Mouse (Mus musculus) forebrain, embryonic 10.5 days (tissue): ENCODE results near the gene Csn3. TPM values are rescaled to one million over a fixed set of nuclear protein-coding genes. Genes with fewer than 3 reads are reported as not detected.

ENCODE experiments used
- DNase-seq: peaks from one replicate; pipeline ENCODE4 v3.0.0-alpha.2; 2017; ENCODE audit warnings: low spot score; ENCODE audit errors: extremely low spot score
- H3K27ac ChIP-seq: fragments of 300-500 bp; sonication (generic); 2 replicates; pipeline ENCODE4 v1.5.1; 2016; ENCODE audit warnings: mild to moderate bottlenecking
- H3K27me3 ChIP-seq: fragments of 300-500 bp; sonication (generic); 2 replicates; pipeline ENCODE4 v1.6.1; 2016; ENCODE audit warnings: mild to moderate bottlenecking; ENCODE audit not compliant: poor library complexity, severe bottlenecking
- H3K36me3 ChIP-seq: fragments of 300-500 bp; sonication (generic); replicated peaks from 2 replicates; pipeline ENCODE4 v1.6.1; 2016; ENCODE audit warnings: mild to moderate bottlenecking, moderate library complexity
- H3K4me1 ChIP-seq: fragments of 300-500 bp; sonication (generic); 2 replicates; pipeline ENCODE4 v1.6.1; 2016
- H3K4me3 ChIP-seq: fragments of 300-500 bp; sonication (generic); 2 replicates; pipeline ENCODE4 v1.5.1; 2016; ENCODE audit warnings: mild to moderate bottlenecking, moderate library complexity
- H3K9me3 ChIP-seq: fragments of 300-500 bp; sonication (generic); 2 replicates; pipeline ENCODE4 v1.6.1; 2016; ENCODE audit warnings: mild to moderate bottlenecking, moderate library complexity
- WGBS: fragments of 180-500 bp; shearing (Covaris S2); methylation state at CpG from one replicate; pipeline ENCODE4 v1.1.7; 2016; 5-methylcytosine and 5-hydroxymethylcytosine counted together
- polyA plus RNA-seq: library from polyadenylated mRNA; unstranded; fragments of >200 nt; fragmentation: Nextera tagmentation; extraction: Ambion mirVana; gene quantifications from 2 replicates; pipeline ENCODE4 v1.2.1, GENCODE M21; 2016

Gene Csn3
- 0.37 and 0.52 TPM in 2 replicates for polyA plus RNA-seq

DNA sequence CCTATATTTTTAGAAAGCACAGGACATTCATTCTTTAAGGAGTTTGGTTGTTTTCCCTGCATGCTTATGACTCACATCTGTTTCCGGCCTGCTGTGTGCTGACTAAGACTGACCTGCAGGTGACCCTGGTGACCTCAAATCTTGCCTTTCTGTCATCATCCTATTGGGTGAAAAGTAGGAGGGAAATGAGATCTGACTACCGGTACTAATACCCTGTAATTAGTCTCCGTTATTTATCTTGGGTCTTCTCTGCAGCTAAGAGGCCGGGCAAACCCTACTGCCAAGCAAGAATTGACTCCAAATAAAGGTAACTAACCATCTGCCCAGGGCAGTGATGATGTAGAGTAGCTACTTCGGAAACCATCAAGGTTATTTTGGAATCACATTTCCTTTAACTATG lies at the start of gene Csn3:
Csn3 (plus strand) TSS at position 208 of the 400 bp plus-strand sequence.
- H3K27me3 ChIP-seq = no peaks in the 10 kb centered on the region
- H3K4me3 ChIP-seq = no peak within 1 kb of the TSS
- peaks cover 18% of the 10 kb centered on the region; the same call in 1 of the 2 replicates for H3K4me1 ChIP-seq
- no peaks in the 10 kb centered on the region for H3K36me3 ChIP-seq
- H3K27ac ChIP-seq = no peak within 1 kb of the TSS
- 21% methylated on average over 5 of the region's 5 CpGs for WGBS
- H3K9me3 ChIP-seq = no peaks in the 10 kb centered on the region
- DNase-seq = no peak

- Histone ChIP-seq H3K9me3 (no peaks in the 10 kb centered on the region), H3K36me3 (no peaks in the 10 kb centered on the region), H3K4me3 (no peak within 1 kb of the TSS), H3K27me3 (no peaks in the 10 kb centered on the region), H3K27ac (no peak within 1 kb of the TSS), H3K4me1 (no peaks in the 10 kb centered on the region)
- 71% methylated on average over 1 of the region's 1 CpGs for WGBS
- DNase-seq = no peak
These were observed 40.6 kb upstream of the Csn3 start, which contains the start of gene Odam for GRCm38 (mm10) chr5:87884729-87885128. Gene Odam, plus strand, starts transcription at chr5:87885029.

DNA sequence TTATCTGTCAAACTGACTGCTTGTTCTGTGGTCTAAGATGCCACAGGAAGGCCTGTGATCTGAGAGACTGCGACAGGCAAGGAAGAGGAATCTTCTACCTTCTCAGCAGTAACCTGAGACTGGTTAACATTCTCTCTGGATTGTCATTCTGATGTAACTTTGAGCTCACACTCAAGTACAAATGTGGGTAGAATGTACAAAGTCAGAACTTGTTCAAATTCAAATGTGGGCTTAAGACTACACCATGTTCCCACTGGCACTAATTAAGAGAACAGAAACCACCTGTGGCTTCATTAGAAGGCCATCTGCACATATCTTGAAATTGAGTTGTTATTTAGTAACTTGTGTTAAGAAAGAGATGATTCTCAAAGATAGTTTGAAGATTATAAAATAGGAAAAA lies 6.2 kb downstream of the Csn3 start:
- Histone ChIP-seq H3K27me3 (no peaks in the 10 kb centered on the region), H3K4me3 (no peak overlapping the region), H3K36me3 (no peaks in the 10 kb centered on the region), H3K27ac (no peak overlapping the region), H3K9me3 (no peaks in the 10 kb centered on the region), H3K4me1 (no peaks in the 10 kb centered on the region)
- no peak for DNase-seq
- WGBS = 44% methylated on average over 1 of the region's 1 CpGs

DNA sequence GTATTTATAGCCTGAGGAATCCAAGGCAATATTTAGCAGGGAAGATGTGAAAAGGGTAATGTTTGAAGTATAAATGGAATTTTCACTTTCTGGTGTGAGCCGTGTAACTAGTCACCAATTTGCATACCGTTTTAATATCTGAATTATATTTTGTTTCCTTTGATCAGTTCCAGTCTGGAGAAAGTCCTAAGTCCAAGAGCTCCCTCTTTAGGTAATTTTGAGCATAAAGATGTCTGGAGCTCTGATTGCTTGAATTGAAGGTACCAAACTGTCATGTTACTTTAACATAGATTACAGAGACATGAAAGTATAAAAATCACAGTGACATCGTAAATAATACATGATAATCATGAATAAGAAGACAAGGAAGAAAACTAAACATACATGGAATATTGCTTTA lies 15.4 kb downstream of the Csn3 start:
- Histone ChIP-seq H3K9me3 (no peaks in the 10 kb centered on the region), H3K27me3 (no peaks in the 10 kb centered on the region), H3K27ac (no peak overlapping the region), H3K36me3 (no peaks in the 10 kb centered on the region), H3K4me1 (no peaks in the 10 kb centered on the region), H3K4me3 (no peak overlapping the region)
- no peak for DNase-seq
- 56% methylated on average over 3 of the region's 3 CpGs for WGBS

DNA sequence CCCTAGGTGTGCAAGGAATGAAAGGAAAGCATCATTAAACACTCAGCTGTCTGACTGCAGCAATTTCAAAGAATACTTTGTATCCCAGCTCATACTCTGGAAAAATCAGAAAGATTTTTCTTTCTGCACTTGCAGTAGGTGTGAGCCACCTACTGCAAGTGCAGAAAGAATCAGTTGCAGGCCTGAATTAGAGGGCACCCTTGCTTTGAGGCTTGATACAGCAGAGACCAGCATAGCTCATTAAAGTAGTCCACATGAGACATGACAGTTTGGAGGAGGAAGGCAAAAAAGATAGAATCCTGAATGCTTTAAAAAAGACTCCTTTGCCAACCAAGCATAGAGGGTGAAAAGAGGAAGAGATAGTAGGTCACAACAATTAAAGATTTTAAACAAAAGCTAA lies 17.1 kb downstream of the Csn3 start:
- no peaks in the 10 kb centered on the region for H3K4me1 ChIP-seq
- no peaks in the 10 kb centered on the region for H3K27me3 ChIP-seq
- H3K9me3 ChIP-seq = no peaks in the 10 kb centered on the region
- no peak overlapping the region for H3K4me3 ChIP-seq
- H3K27ac ChIP-seq = no peak overlapping the region
- DNase-seq = no peak
- no peaks in the 10 kb centered on the region for H3K36me3 ChIP-seq

DNA sequence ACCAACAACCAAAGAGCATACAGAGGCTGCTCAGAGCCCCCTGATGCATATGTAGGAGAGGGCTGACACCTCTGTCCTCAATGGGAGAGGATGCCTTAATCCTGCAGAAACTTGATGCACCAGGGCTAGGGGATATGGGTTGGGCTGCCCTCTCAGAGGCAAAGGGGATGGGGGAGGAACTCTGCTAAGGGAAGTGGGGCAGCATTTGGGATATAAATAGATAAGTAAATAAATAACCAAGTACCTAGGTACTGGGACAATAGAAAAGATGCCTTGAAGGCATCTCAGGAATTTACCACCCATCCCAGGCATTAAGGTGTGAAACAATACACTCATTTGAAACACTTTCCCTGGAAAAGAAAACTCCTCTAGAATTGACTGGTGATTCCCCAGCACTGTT lies 26.5 kb downstream of the Csn3 start:
- Histone ChIP-seq H3K9me3 (no peaks in the 10 kb centered on the region), H3K4me1 (no peaks in the 10 kb centered on the region), H3K27ac (no peak overlapping the region), H3K4me3 (no peak overlapping the region), H3K36me3 (no peaks in the 10 kb centered on the region), H3K27me3 (no peaks in the 10 kb centered on the region)
- DNase-seq = no peak

DNA sequence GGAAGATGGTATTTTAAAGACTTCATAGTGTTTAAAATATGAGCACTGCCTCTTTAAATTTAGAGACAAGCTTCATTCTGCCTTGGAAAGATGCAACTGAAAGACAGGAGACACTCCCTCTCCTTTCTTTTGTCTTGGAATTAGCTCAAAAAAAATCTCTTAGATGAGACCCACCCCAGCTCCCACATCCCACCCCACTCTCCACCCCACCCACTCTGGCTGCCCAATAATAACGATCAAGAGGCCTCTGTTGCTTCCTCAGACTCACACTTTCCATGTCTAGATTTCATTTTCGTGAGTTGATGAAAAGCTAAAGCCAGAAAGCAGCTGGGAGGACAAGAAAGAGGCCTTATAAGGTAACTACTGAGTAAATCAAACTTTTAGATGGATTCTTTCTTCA lies 43.8 kb downstream of the Csn3 start, which contains the start of the genes 2310003L06Rik and Gm28434:
2310003L06Rik (plus strand) TSS at position 259 of the 400 bp plus-strand sequence.
Gm28434 (plus strand) TSS at position 317 of the 400 bp plus-strand sequence.
- DNase-seq = no peak
- Histone ChIP-seq H3K27ac (no peak within 1 kb of the TSS), H3K4me3 (no peak within 1 kb of the TSS), H3K27me3 (no peaks in the 10 kb centered on the region), H3K9me3 (no peaks in the 10 kb centered on the region), H3K36me3 (no peaks in the 10 kb centered on the region), H3K4me1 (no peaks in the 10 kb centered on the region)
- WGBS = 65% methylated on average over 2 of the region's 2 CpGs

DNA sequence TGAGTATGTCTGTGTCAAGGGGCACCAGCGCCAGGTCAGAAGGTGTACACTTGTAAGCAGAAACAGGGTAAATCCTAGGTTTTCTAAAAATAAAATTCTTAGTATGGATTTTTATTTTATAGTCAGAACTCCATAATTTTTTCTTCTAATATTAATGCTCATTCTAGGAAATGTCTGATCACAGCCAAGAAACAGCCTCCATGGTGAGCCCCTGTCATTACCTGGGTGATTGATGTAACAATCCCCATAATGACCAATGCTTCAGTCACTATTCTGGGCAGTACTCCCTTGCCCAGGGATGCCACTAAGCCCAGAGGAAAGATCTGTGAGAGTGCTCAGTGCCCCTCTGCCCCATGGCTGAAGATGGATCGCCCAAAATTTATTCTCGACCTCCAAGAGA lies 53.8 kb downstream of the Csn3 start, which contains the start of gene Cabs1:
Cabs1 (plus strand) TSS at position 301 of the 400 bp plus-strand sequence.
- Histone ChIP-seq H3K9me3 (no peaks in the 10 kb centered on the region), H3K4me3 (no peak within 1 kb of the TSS), H3K27ac (no peak within 1 kb of the TSS), H3K27me3 (no peaks in the 10 kb centered on the region), H3K36me3 (no peaks in the 10 kb centered on the region), H3K4me1 (no peaks in the 10 kb centered on the region)
- WGBS = 92% methylated on average over 3 of the region's 3 CpGs
- DNase-seq = no peak

Other genes with a start within 250 kb of the Csn3 start
- gene Csn2, start 225.9 kb upstream of the Csn3 start, polyA plus RNA-seq = not detected in 2 replicates
- not detected in 2 replicates for gene Csn1s2a, start 151.0 kb upstream of the Csn3 start, polyA plus RNA-seq
- not detected in 2 replicates for gene Csn1s2b, start 117.5 kb upstream of the Csn3 start, polyA plus RNA-seq
- not detected in 2 replicates for gene Prr27, start 99.9 kb upstream of the Csn3 start, polyA plus RNA-seq
- gene Odam, start 40.5 kb upstream of the Csn3 start, polyA plus RNA-seq = not detected in 2 replicates
- not detected in 2 replicates for gene 2310003L06Rik, start 43.9 kb downstream of the Csn3 start, polyA plus RNA-seq
- gene Gm28434, start 43.9 kb downstream of the Csn3 start, polyA plus RNA-seq = not detected in 2 replicates
- not detected in 2 replicates for gene Cabs1, start 53.9 kb downstream of the Csn3 start, polyA plus RNA-seq
- not detected in 2 replicates for gene Smr3a, start 77.0 kb downstream of the Csn3 start, polyA plus RNA-seq
- not detected in 2 replicates for gene Smr2, start 161.0 kb downstream of the Csn3 start, polyA plus RNA-seq
- not detected in 2 replicates for gene Gm11116, start 186.0 kb downstream of the Csn3 start, polyA plus RNA-seq
- not detected in 2 replicates for gene Gm11115, start 228.5 kb downstream of the Csn3 start, polyA plus RNA-seq